Mouse (Mus musculus) MEL (cell line): ENCODE results near the gene Ptbp1. TPM values are rescaled to one million over a fixed set of nuclear protein-coding genes. Genes with fewer than 3 reads are reported as not detected.

ENCODE experiments used
- DNase-seq: peaks from one replicate; pipeline ENCODE4 v3.0.0; 2011; ENCODE audit warnings: low read depth, low spot score
- H3K27ac ChIP-seq: 2 replicates; pipeline ENCODE4 v1.5.1; 2012; ENCODE audit warnings: low read depth, mild to moderate bottlenecking, control low read depth, low read length, moderate library complexity; ENCODE audit not compliant: control insufficient read depth
- H3K27me3 ChIP-seq, 2 experiments: fragments of 150-350 bp in 1 of 2; sonication (generic) in 1 of 2; 2 replicates each; pipeline ENCODE4 v1.6.1; 2012; ENCODE audit warnings: low read length in 2 of 2, mild to moderate bottlenecking in 2 of 2, improper control_type of control experiment in 1 of 2, moderate library complexity in 1 of 2; ENCODE audit not compliant: insufficient read depth in 2 of 2, control insufficient read depth in 1 of 2
- H3K36me3 ChIP-seq, 2 experiments: 2 replicates each; pipeline ENCODE4 v1.6.1; 2012 to 2014; ENCODE audit warnings: low read length in 2 of 2, improper control_type of control experiment in 1 of 2, inconsistent platforms in 1 of 2, mild to moderate bottlenecking in 1 of 2; ENCODE audit not compliant: insufficient read depth in 2 of 2, control insufficient read depth in 1 of 2
- H3K4me1 ChIP-seq, 2 experiments: fragments of 150-350 bp in 1 of 2; sonication (generic) in 1 of 2; 2 replicates each; pipeline ENCODE4 v1.6.1; 2012; ENCODE audit warnings: low read length in 2 of 2, improper control_type of control experiment in 1 of 2, mild to moderate bottlenecking in 1 of 2; ENCODE audit not compliant: insufficient read depth in 2 of 2, control insufficient read depth in 1 of 2
- H3K4me3 ChIP-seq, 2 experiments: fragments of 150-350 bp in 1 of 2; sonication (generic) in 1 of 2; 2 replicates each; pipeline ENCODE4 v1.5.1; 2012; ENCODE audit warnings: low read depth in 2 of 2, low read length in 2 of 2, mild to moderate bottlenecking in 2 of 2, moderate library complexity in 2 of 2, control low read depth in 1 of 2, improper control_type of control experiment in 1 of 2; ENCODE audit not compliant: control insufficient read depth in 1 of 2, insufficient read depth in 1 of 2
- H3K79me2 ChIP-seq: 2 replicates; pipeline ENCODE4 v1.6.1; 2012; ENCODE audit warnings: mild to moderate bottlenecking, low read length, moderate library complexity; ENCODE audit not compliant: control insufficient read depth, poor library complexity, insufficient read depth
- H3K9ac ChIP-seq: 2 replicates; pipeline ENCODE4 v1.6.1; 2012; ENCODE audit warnings: low read depth, mild to moderate bottlenecking, control low read depth, low read length, moderate library complexity; ENCODE audit not compliant: control insufficient read depth, poor library complexity, severe bottlenecking
- H3K9me3 ChIP-seq: fragments of 150-350 bp; sonication (generic); replicated peaks from 2 replicates; pipeline ENCODE4 v1.6.1; 2012; ENCODE audit warnings: mild to moderate bottlenecking, low read length, improper control_type of control experiment, moderate library complexity; ENCODE audit not compliant: insufficient read depth
- BHLHE40 ChIP-seq: IDR thresholded peaks from 2 replicates; pipeline ENCODE4 v1.6.1; 2012; ENCODE audit warnings: low read depth, mild to moderate bottlenecking, inconsistent platforms, low read length, improper control_type of control experiment, borderline replicate concordance
- CHD2 ChIP-seq: IDR thresholded peaks from 2 replicates; pipeline ENCODE4 v1.6.1; 2011; ENCODE audit warnings: low read length, improper control_type of control experiment
- E2F4 ChIP-seq: IDR thresholded peaks from 2 replicates; pipeline ENCODE4 v1.6.1; 2011; ENCODE audit warnings: low read depth, low read length, improper control_type of control experiment, borderline replicate concordance
- ELF1 ChIP-seq: IDR thresholded peaks from 2 replicates; pipeline ENCODE4 v1.6.1; 2014; ENCODE audit warnings: low read depth, mild to moderate bottlenecking, inconsistent platforms, low read length, improper control_type of control experiment, moderate library complexity
- GABPA ChIP-seq: IDR thresholded peaks from 2 replicates; pipeline ENCODE4 v1.6.1; 2012; ENCODE audit warnings: low read depth, mild to moderate bottlenecking, inconsistent platforms, low read length, improper control_type of control experiment, moderate library complexity
- GATA1 ChIP-seq: IDR thresholded peaks from 2 replicates; pipeline ENCODE4 v1.6.1; 2011; ENCODE audit warnings: low read depth, low read length, improper control_type of control experiment
- JUND ChIP-seq: IDR thresholded peaks from 2 replicates; pipeline ENCODE4 v1.6.1; 2011; ENCODE audit warnings: low read depth, mild to moderate bottlenecking, improper control_type of control experiment, low read length
- MAFK ChIP-seq: IDR thresholded peaks from 2 replicates; pipeline ENCODE4 v1.6.1; 2011; ENCODE audit warnings: low read depth, mild to moderate bottlenecking, low read length, improper control_type of control experiment, borderline replicate concordance
- MAX ChIP-seq: IDR thresholded peaks from 2 replicates; pipeline ENCODE4 v1.6.1; 2011; ENCODE audit warnings: low read length, improper control_type of control experiment
- POLR2A ChIP-seq, 2 experiments: IDR thresholded peaks; 2 replicates each; pipeline ENCODE4 v1.6.1; 2011 to 2012; ENCODE audit warnings: low read length in 2 of 2, mild to moderate bottlenecking in 2 of 2, control low read depth in 1 of 2, improper control_type of control experiment in 1 of 2, low read depth in 1 of 2, moderate library complexity in 1 of 2; ENCODE audit not compliant: control insufficient read depth in 1 of 2, insufficient read depth in 1 of 2, poor library complexity in 1 of 2
- RAD21 ChIP-seq: IDR thresholded peaks from 2 replicates; pipeline ENCODE4 v1.6.1; 2011; ENCODE audit warnings: mild to moderate bottlenecking, low read depth, low read length, improper control_type of control experiment
- SIN3A ChIP-seq: IDR thresholded peaks from 2 replicates; pipeline ENCODE4 v1.6.1; 2012; ENCODE audit warnings: low read length, improper control_type of control experiment, inconsistent platforms
- SMC3 ChIP-seq: IDR thresholded peaks from 2 replicates; pipeline ENCODE4 v1.6.1; 2011; ENCODE audit warnings: low read depth, low read length, improper control_type of control experiment
- TBP ChIP-seq: IDR thresholded peaks from 2 replicates; pipeline ENCODE4 v1.8.0; 2011; ENCODE audit warnings: low read depth, low read length, improper control_type of control experiment
- UBTF ChIP-seq: IDR thresholded peaks from 2 replicates; pipeline ENCODE4 v1.6.1; 2012; ENCODE audit warnings: low read depth, mild to moderate bottlenecking, inconsistent platforms, low read length, improper control_type of control experiment, moderate library complexity, borderline replicate concordance; ENCODE audit not compliant: insufficient read depth
- USF1 ChIP-seq: IDR thresholded peaks from 2 replicates; pipeline ENCODE4 v1.6.1; 2014; ENCODE audit warnings: low read depth, mild to moderate bottlenecking, inconsistent platforms, low read length, improper control_type of control experiment, moderate library complexity
- USF2 ChIP-seq, 2 experiments: IDR thresholded peaks; 2 replicates each; pipeline ENCODE4 v1.6.1; 2011 to 2012; ENCODE audit warnings: improper control_type of control experiment in 2 of 2, low read length in 2 of 2, borderline replicate concordance in 1 of 2, inconsistent platforms in 1 of 2, low read depth in 1 of 2, mild to moderate bottlenecking in 1 of 2; ENCODE audit not compliant: insufficient read depth in 1 of 2
- ZC3H11A ChIP-seq: IDR thresholded peaks from 2 replicates; pipeline ENCODE4 v1.6.1; 2012; ENCODE audit warnings: low read depth, mild to moderate bottlenecking, inconsistent platforms, low read length, improper control_type of control experiment
- ZKSCAN1 ChIP-seq: IDR thresholded peaks from 2 replicates; pipeline ENCODE4 v1.6.1; 2012; ENCODE audit warnings: low read depth, mild to moderate bottlenecking, inconsistent platforms, low read length, improper control_type of control experiment, moderate library complexity
- polyA plus RNA-seq, 2 experiments: library from polyadenylated mRNA; stranded (reverse) in 1 of 2; unstranded in 1 of 2; fragments of >175 nt in 1 of 2; fragments of >200 nt in 1 of 2; gene quantifications; 2 replicates each; pipeline versions ENCODE4 v1.2.1 to v1.2.4; 2012; ENCODE audit warnings: low replicate concordance in 2 of 2, low read depth in 1 of 2; ENCODE audit not compliant: insufficient read length in 2 of 2, insufficient read depth in 1 of 2, missing spikeins in 1 of 2
- total RNA-seq: library from RNA; depleted of rRNA; stranded (reverse); fragments of 300-350 nt; gene quantifications from 2 replicates; pipeline ENCODE4 v1.2.3, GENCODE M21; 2012

Ptbp1 gene
- total and polyA plus RNA-seq, 3 experiments = 301 to 837 (median 329) TPM

DNA sequence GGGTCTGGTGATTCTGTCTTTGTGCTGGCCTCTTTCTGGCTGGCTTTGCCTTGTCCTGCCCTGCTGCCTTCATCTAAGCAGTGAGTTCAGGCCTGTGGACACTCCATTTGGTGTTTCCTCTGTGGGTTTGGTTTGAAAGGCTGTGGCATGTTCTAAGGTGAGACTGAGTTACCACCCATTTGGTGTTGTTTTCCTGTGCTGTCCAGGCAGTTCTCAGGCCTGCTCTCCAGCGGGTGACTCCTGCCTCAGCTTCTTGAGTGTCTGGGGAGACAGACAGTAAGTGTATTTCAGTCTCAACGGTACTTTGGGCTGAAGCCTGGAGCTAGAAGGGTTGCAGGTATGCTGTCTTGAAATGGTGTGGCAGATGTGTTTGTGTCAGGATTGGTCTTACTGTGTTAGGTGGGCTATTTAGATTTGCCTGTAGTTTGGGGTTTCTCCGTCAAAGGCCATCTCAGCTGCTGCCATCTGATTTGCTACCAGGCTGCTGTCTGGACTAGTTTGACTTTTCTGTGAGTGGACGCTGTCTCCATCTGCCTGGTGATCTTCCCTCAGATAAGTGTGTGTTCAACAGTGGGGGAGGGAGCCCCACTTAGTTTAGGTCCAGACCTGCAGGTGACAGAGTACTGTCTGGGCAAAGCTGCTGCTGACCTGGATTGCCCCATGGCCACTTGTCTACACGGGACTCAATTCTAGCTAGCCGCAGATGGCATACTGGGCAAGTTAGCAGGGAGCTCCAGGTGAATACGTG, 2.7 kb downstream of the Ptbp1 start:
- TF ChIP-seq TBP (0 out of 2 replicates have a peak, but pooled peaks have one; percentile 5), ZKSCAN1 (no peak), E2F4 (no peak), USF1 (no peak), USF2 (IDR thresholded peaks at IDR 0.05; ENCODE audit: borderline replicate concordance in 1 of 2, insufficient read depth in 1 of 2, low read depth in 1 of 2, low read length in 2 of 2) (no peak), JUND (no peak), ELF1 (0 out of 2 replicates have a peak, but pooled peaks have one; percentile 14), ZC3H11A (no peak)
- Histone ChIP-seq H3K9me3 (no peaks in the 10 kb centered on the region), H3K9ac (peak overlapping the region; percentile 100), H3K4me3 (peak overlapping the region; percentile 77 to 99), H3K79me2 (peaks cover 73% of the 10 kb centered on the region), H3K27ac (peak overlapping the region; percentile 32), H3K27me3 (no peaks in the 10 kb centered on the region), H3K4me1 (peaks cover 2 to 27% of the 10 kb centered on the region in 2 experiments; a peak in 3 of 4 replicates), H3K36me3 (peaks cover 15 to 27% of the 10 kb centered on the region in 2 experiments)
- peak; percentile 43 for DNase-seq

DNA sequence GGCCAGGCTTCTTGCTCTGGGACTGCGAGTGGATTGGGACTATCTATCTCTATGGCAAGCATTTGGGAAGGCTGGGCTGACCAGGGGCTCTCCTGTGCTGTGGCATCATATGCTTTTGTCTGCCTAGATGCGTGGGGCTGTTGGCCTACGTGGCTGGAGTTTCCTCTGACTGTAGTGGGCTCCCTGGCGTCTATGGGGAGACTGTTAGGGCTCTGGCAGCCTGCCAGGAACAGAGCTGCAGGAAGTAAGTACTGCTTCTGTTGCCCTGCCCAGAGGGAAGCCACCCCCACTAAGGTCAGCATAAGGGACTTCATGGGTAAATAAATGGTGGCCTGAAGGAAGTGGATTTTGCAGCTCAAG, 3.2 kb downstream of the Ptbp1 start:
- no peaks in the 10 kb centered on the region for H3K27me3 ChIP-seq
- H3K9ac ChIP-seq = peak overlapping the region; percentile 100
- TF ChIP-seq SMC3 (no peak), SIN3A (peak; percentile 66; the same call in 1 of the 2 replicates), BHLHE40 (no peak), POLR2A (IDR thresholded peaks at IDR 0.05; ENCODE audit: control insufficient read depth in 1 of 2, insufficient read depth in 1 of 2, low read depth in 1 of 2, low read length in 2 of 2, poor library complexity in 1 of 2) (peak; percentile 22 to 34; a peak in 1 of 4 replicates)
- no peaks in the 10 kb centered on the region for H3K9me3 ChIP-seq
- peak overlapping the region; percentile 77 to 99 for H3K4me3 ChIP-seq
- peaks cover 2 to 21% of the 10 kb centered on the region in 2 experiments; a peak in 3 of 4 replicates for H3K4me1 ChIP-seq
- peaks cover 17 to 23% of the 10 kb centered on the region in 2 experiments for H3K36me3 ChIP-seq
- DNase-seq = peak; percentile 89
- peak overlapping the region; percentile 32 for H3K27ac ChIP-seq
- H3K79me2 ChIP-seq = peaks cover 72% of the 10 kb centered on the region

- Histone ChIP-seq H3K4me3 (peak overlapping the region in 1 of 2 experiments; percentile 99; a peak in 2 of 4 replicates), H3K4me1 (peaks cover 2 to 17% of the 10 kb centered on the region in 2 experiments; a peak in 2 of 4 replicates), H3K79me2 (peaks cover 67% of the 10 kb centered on the region), H3K36me3 (peaks cover 17 to 19% of the 10 kb centered on the region in 2 experiments), H3K9me3 (no peaks in the 10 kb centered on the region), H3K27me3 (no peaks in the 10 kb centered on the region), H3K9ac (peak overlapping the region; percentile 100), H3K27ac (peak overlapping the region; percentile 25)
- TF ChIP-seq MAFK (no peak), RAD21 (no peak), ZC3H11A (no peak), GABPA (no peak), CHD2 (no peak), UBTF (no peak), GATA1 (no peak), POLR2A (IDR thresholded peaks at IDR 0.05; ENCODE audit: control insufficient read depth in 1 of 2, insufficient read depth in 1 of 2, low read depth in 1 of 2, low read length in 2 of 2, poor library complexity in 1 of 2) (no peak), MAX (no peak)
- TF ChIP-seq, all 39 proteins: peak for 0
- no peak for DNase-seq
These were observed 3.7 kb downstream of the Ptbp1 start for GRCm38 (mm10) chr10:79857894-79858293.
